Mouse (Mus musculus) neural tube, embryonic 13.5 days (tissue): ENCODE results near the gene Rnf40. TPM values are rescaled to one million over a fixed set of nuclear protein-coding genes. Genes with fewer than 3 reads are reported as not detected.

ENCODE experiments used
- ATAC-seq: fragments of 200-750 bp; cut with Nextera tagmentation; 2 replicates; pipeline ENCODE4 v1.8.0; 2017; ENCODE audit warnings: low read depth, mild to moderate bottlenecking, moderate TSS enrichment, moderate library complexity
- H3K27ac ChIP-seq: fragments of 300-500 bp; sonication (generic); replicated peaks from 2 replicates; pipeline ENCODE4 v1.5.1; 2015; ENCODE audit warnings: moderate library complexity, mild to moderate bottlenecking, inconsistent platforms
- H3K27me3 ChIP-seq: fragments of 300-500 bp; sonication (generic); 2 replicates; pipeline ENCODE4 v1.6.1; 2015; ENCODE audit warnings: mild to moderate bottlenecking, inconsistent platforms
- H3K36me3 ChIP-seq: fragments of 300-500 bp; sonication (generic); 2 replicates; pipeline ENCODE4 v1.6.1; 2015; ENCODE audit warnings: mild to moderate bottlenecking, inconsistent platforms
- H3K4me1 ChIP-seq: fragments of 300-500 bp; sonication (generic); replicated peaks from 2 replicates; pipeline ENCODE4 v1.6.1; 2015; ENCODE audit warnings: inconsistent platforms
- H3K4me2 ChIP-seq: fragments of 300-500 bp; sonication (generic); 2 replicates; pipeline ENCODE4 v1.6.1; 2015; ENCODE audit warnings: inconsistent platforms, mild to moderate bottlenecking, moderate library complexity
- H3K4me3 ChIP-seq: fragments of 300-500 bp; sonication (generic); 2 replicates; pipeline ENCODE4 v1.5.1; 2015; ENCODE audit warnings: mild to moderate bottlenecking, inconsistent platforms
- H3K9ac ChIP-seq: fragments of 300-500 bp; sonication (generic); 2 replicates; pipeline ENCODE4 v1.6.1; 2015; ENCODE audit warnings: moderate library complexity, mild to moderate bottlenecking, inconsistent platforms
- H3K9me3 ChIP-seq: fragments of 300-500 bp; sonication (generic); 2 replicates; pipeline ENCODE4 v1.6.1; 2016; ENCODE audit warnings: inconsistent platforms
- WGBS: fragments of 180-500 bp; shearing (Covaris S2); methylation state at CpG from one replicate; pipeline ENCODE4 v1.1.7; 2015; 5-methylcytosine and 5-hydroxymethylcytosine counted together
- polyA plus RNA-seq: library from polyadenylated mRNA; unstranded; fragments of >200 nt; fragmentation: Nextera tagmentation; extraction: Ambion mirVana; gene quantifications from 2 replicates; pipeline ENCODE4 v1.2.1, GENCODE M21; 2015

The Rnf40 gene
- 43.5 and 48.3 TPM in 2 replicates for polyA plus RNA-seq

- Histone ChIP-seq H3K4me3 (peak within 1 kb of the TSS; percentile 92), H3K4me2 (peak within 1 kb of the TSS; percentile 80), H3K27me3 (no peaks in the 10 kb centered on the region), H3K36me3 (peaks cover 57% of the 10 kb centered on the region), H3K27ac (peak within 1 kb of the TSS; percentile 84), H3K9ac (peak within 1 kb of the TSS; percentile 87), H3K4me1 (peaks cover 24% of the 10 kb centered on the region), H3K9me3 (no peaks in the 10 kb centered on the region)
- peak; percentile 98 for ATAC-seq
- WGBS = under 1% methylated on average over 50 of the region's 50 CpGs
Observed at GRCm38 (mm10) chr7:127588011-127588871, at the start of gene Rnf40, which contains the start of gene Ccdc189. TSS of gene Rnf40 (plus strand) at chr7:127588767. TSS of gene Ccdc189 (minus strand) at chr7:127588595.

DNA sequence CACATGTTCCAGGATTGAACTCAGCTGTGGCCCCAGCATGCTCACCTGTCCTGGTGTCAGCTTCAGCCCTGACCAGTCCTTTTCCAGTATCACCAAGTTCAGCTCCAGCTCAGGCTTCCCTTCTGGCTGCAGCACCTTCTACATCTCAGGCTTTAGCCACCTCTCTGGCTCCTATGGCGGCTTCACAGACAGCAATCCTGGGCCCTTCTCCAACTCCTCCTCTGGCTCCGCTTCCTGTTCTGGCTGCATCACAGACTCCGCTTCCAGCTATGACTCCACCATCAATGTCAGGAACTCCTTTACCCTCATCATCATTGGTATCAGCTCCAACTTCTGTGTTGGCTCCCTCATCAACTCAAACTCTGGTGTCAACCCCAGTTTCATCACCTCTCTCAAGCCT is 46.9 kb upstream of the Rnf40 start:
- no peak for ATAC-seq
- no peaks in the 10 kb centered on the region for H3K27me3 ChIP-seq
- no peak overlapping the region for H3K4me3 ChIP-seq
- H3K27ac ChIP-seq = no peak overlapping the region
- peaks cover 91% of the 10 kb centered on the region for H3K36me3 ChIP-seq
- no peak overlapping the region for H3K4me2 ChIP-seq
- H3K9ac ChIP-seq = no peak overlapping the region
- H3K4me1 ChIP-seq = no peaks in the 10 kb centered on the region; the same call in 1 of the 2 replicates
- 95% methylated on average over 3 of the region's 3 CpGs for WGBS
- H3K9me3 ChIP-seq = no peaks in the 10 kb centered on the region

DNA sequence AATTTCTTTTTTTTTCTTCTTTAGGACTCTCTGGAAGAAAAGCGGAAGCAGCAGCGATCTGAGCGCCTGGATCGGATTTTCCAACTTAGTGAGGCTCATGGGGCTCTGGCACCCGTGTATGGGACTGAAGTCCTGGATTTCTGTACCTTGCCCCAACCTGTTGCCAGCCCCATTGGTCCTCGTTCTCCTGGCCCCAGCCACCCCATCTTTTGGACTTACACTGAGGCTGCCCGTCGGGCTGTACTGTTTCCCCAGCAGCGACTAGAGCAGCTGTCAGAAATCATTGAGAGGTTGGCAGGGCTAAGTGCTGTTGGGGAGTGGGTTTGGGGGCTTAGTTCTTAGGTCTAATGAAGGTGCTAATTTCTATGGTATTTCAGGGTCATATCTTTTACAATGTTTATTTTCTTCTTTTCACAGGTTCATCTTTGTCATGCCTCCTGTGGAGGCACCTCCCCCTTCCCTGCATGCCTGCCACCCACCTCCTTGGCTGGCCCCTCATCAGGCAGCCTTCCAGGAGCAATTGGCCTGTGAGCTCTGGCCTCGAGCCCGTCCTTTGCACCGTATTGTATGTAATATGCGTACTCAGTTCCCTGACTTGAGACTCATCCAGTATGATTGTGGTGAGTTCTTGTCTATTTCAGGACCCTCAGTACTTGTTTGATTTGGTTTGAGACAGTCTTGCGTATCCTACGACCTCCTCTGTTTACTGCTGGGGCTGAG is 39.3 kb upstream of the Rnf40 start:
- Histone ChIP-seq H3K9me3 (no peaks in the 10 kb centered on the region), H3K4me2 (no peak overlapping the region), H3K9ac (no peak overlapping the region), H3K27me3 (no peaks in the 10 kb centered on the region), H3K36me3 (peaks cover 74% of the 10 kb centered on the region), H3K4me1 (no peaks in the 10 kb centered on the region; the same call in 1 of the 2 replicates), H3K27ac (no peak overlapping the region), H3K4me3 (no peak overlapping the region)
- WGBS = 89% methylated on average over 15 of the region's 15 CpGs
- ATAC-seq = no peak

DNA sequence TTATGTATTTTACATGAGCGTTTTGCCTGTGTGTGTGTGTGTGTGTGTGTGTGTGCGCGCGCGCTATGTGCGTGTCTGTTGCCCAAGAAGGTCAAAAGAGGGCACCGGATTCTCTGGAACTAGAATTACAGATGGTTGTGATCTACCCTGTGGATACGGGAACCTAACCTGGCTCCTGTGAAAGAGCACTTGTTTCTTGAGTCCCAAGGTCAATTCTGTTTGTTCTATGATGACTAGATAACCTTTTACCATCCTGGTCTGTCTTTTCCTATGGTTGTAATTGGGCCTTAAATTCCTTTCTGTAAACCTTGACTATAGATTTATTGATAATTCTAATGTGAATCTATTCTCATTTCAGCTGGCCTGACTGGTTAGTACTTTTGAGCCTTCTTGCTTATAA is 37.0 kb upstream of the Rnf40 start:
- Histone ChIP-seq H3K4me2 (no peak overlapping the region), H3K4me1 (no peaks in the 10 kb centered on the region), H3K36me3 (peaks cover 79% of the 10 kb centered on the region), H3K9ac (no peak overlapping the region), H3K9me3 (no peaks in the 10 kb centered on the region), H3K4me3 (no peak overlapping the region), H3K27me3 (no peaks in the 10 kb centered on the region), H3K27ac (no peak overlapping the region)
- ATAC-seq = no peak
- 93% methylated on average over 8 of the region's 8 CpGs for WGBS

DNA sequence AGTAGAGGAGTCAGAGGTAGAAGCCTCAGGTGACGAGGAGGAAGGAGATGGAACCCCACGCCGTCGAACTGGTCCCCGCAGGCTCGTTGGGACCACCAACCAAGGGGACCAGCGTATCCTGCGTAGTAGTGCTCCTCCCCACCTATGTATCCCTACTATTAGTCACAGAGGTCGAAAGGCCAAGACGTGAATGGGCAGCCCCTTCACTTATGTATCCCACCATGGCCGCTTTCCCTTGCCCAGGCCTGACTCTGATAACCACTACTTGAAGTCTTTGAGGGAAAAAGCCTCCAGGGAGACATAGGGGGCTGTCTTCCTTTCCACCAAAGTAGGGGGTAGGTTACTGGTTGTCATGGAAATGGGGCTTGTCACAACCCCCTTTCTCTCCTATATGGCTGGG is 28.0 kb upstream of the Rnf40 start:
- 93% methylated on average over 11 of the region's 11 CpGs for WGBS
- H3K9me3 ChIP-seq = no peaks in the 10 kb centered on the region
- no peak overlapping the region for H3K4me3 ChIP-seq
- ATAC-seq = no peak
- H3K9ac ChIP-seq = no peak overlapping the region
- H3K27ac ChIP-seq = no peak overlapping the region
- H3K4me1 ChIP-seq = no peaks in the 10 kb centered on the region
- H3K36me3 ChIP-seq = peaks cover 91% of the 10 kb centered on the region
- no peaks in the 10 kb centered on the region for H3K27me3 ChIP-seq
- no peak overlapping the region for H3K4me2 ChIP-seq

GRCm38 (mm10) chr7:127561340-127561858 is 27.2 kb upstream of the Rnf40 start, which contains the start of gene Tmem265:
TSS of gene Tmem265 (plus strand) at chr7:127561390.
- H3K9me3 ChIP-seq = no peaks in the 10 kb centered on the region
- H3K36me3 ChIP-seq = peaks cover 89% of the 10 kb centered on the region
- no peak within 1 kb of the TSS for H3K4me3 ChIP-seq
- no peaks in the 10 kb centered on the region for H3K4me1 ChIP-seq
- H3K4me2 ChIP-seq = no peak within 1 kb of the TSS
- 92% methylated on average over 5 of the region's 5 CpGs for WGBS
- H3K27me3 ChIP-seq = no peaks in the 10 kb centered on the region
- H3K27ac ChIP-seq = no peak within 1 kb of the TSS
- H3K9ac ChIP-seq = no peak within 1 kb of the TSS
- ATAC-seq = no peak

DNA sequence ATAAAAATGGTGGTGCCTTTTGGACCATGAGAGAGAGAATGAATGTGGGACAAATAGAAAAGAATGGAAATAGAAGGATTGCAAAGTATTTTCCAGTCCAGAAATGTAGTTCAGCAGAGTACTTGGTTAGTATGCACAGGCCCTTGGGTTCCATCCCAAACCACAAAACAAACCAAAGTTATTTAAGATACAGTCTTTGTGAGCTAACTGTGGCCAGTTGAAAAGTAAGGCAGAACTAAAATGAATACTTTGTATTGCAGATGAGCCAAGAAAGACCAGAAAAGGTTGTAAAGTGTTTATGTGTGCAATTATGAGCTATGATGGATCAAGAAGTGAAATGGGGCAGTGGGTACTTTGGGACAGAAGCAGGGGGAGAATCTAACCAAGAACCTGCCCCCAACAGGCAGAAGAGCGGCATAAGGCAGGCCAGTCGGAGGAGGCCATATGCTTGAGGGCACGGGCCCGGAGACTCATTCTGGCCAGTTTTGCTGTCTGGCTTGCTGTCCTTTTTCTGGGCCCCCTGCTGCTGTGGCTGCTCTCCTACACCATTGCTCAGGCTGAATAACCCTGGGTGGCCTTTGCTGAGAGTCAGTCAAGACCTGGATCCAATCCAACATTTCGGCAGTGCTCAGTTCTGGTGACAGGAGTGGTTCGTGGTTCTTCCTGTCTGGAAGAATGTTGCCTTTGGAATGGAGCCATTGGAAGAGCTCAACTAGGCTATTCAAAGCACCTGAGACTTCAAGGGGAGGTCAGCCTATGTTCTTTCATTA is 24.0 kb upstream of the Rnf40 start:
- 80% methylated on average over 6 of the region's 6 CpGs for WGBS
- peaks cover 70% of the 10 kb centered on the region for H3K36me3 ChIP-seq
- H3K4me3 ChIP-seq = no peak overlapping the region
- no peaks in the 10 kb centered on the region for H3K9me3 ChIP-seq
- ATAC-seq = no peak
- no peak overlapping the region for H3K27ac ChIP-seq
- H3K4me2 ChIP-seq = no peak overlapping the region
- no peaks in the 10 kb centered on the region for H3K27me3 ChIP-seq
- no peak overlapping the region for H3K9ac ChIP-seq
- no peaks in the 10 kb centered on the region for H3K4me1 ChIP-seq

- Histone ChIP-seq H3K36me3 (peaks cover 19% of the 10 kb centered on the region), H3K4me2 (peak within 1 kb of the TSS; percentile 98), H3K4me3 (peak within 1 kb of the TSS; percentile 82), H3K9ac (peak within 1 kb of the TSS; percentile 92), H3K27ac (peak within 1 kb of the TSS; percentile 81), H3K9me3 (no peaks in the 10 kb centered on the region), H3K4me1 (peaks cover 29% of the 10 kb centered on the region), H3K27me3 (no peaks in the 10 kb centered on the region)
- under 1% methylated on average over 17 of the region's 17 CpGs for WGBS
- ATAC-seq = peak; percentile 98
Observed at GRCm38 (mm10) chr7:127572895-127573471, 15.6 kb upstream of the Rnf40 start, which contains the start of gene Phkg2. TSS of gene Phkg2 (plus strand) at chr7:127573340.

GRCm38 (mm10) chr7:127573503-127574008 is 15.0 kb upstream of the Rnf40 start:
- WGBS = 1% methylated on average over 24 of the region's 28 CpGs
- Histone ChIP-seq H3K36me3 (peaks cover 25% of the 10 kb centered on the region), H3K4me1 (peaks cover 29% of the 10 kb centered on the region), H3K4me3 (peak overlapping the region; percentile 82), H3K4me2 (peak overlapping the region; percentile 98), H3K27ac (peak overlapping the region; percentile 80), H3K9me3 (no peaks in the 10 kb centered on the region), H3K27me3 (no peaks in the 10 kb centered on the region), H3K9ac (peak overlapping the region; percentile 92)
- ATAC-seq = peak; percentile 84

GRCm38 (mm10) chr7:127574115-127574514 is 14.5 kb upstream of the Rnf40 start:
- Histone ChIP-seq H3K36me3 (peaks cover 23% of the 10 kb centered on the region), H3K4me2 (peak overlapping the region; percentile 98), H3K9ac (peak overlapping the region; percentile 92), H3K27ac (peak overlapping the region; percentile 80), H3K4me3 (peak overlapping the region; percentile 82), H3K4me1 (peaks cover 29% of the 10 kb centered on the region), H3K27me3 (no peaks in the 10 kb centered on the region), H3K9me3 (no peaks in the 10 kb centered on the region)
- no peak for ATAC-seq
- 21% methylated on average over 7 of the region's 7 CpGs for WGBS

DNA sequence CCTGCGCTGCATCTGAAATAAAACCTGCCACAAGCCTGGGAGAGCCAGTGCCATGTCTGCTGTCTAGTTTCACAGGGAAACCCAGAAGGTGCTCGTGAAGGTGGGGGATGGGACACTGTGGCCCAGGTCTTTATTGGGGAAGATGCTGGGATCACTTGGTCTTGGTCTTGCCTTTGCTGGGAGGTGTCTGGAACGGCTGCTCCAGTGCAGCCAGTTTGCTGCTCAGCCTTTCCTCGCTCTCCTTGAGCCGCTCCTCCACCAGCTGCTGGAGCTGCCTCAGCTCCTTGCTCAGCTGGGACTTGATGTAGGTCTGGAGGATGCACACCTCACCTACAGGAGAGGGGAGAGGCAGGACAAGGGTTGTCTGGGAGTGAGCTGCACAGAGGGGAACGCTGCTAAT is 5.3 kb upstream of the Rnf40 start:
- no peak overlapping the region for H3K4me3 ChIP-seq
- H3K9ac ChIP-seq = no peak overlapping the region
- peaks cover 67% of the 10 kb centered on the region for H3K36me3 ChIP-seq
- H3K27ac ChIP-seq = no peak overlapping the region
- H3K27me3 ChIP-seq = no peaks in the 10 kb centered on the region
- 94% methylated on average over 6 of the region's 6 CpGs for WGBS
- no peak for ATAC-seq
- H3K4me1 ChIP-seq = peaks cover 13% of the 10 kb centered on the region
- H3K4me2 ChIP-seq = no peak overlapping the region
- no peaks in the 10 kb centered on the region for H3K9me3 ChIP-seq
